Mouse (Mus musculus) heart, adult 2 months (tissue): ENCODE results near the gene Fut9. TPM values are rescaled to one million over a fixed set of nuclear protein-coding genes. Genes with fewer than 3 reads are reported as not detected.

ENCODE experiments used
- DNase-seq, 2 experiments: peaks; one replicate each; pipeline ENCODE4 v3.0.0; 2021
- H3K27ac ChIP-seq: fragments of 200-600 bp; 2 replicates; pipeline ENCODE4 v1.8.1; 2022
- H3K27me3 ChIP-seq: fragments of 200-500 bp; 2 replicates; pipeline ENCODE4 v1.6.1; 2012; ENCODE audit warnings: mild to moderate bottlenecking, low read length, inconsistent platforms, mixed read lengths; ENCODE audit not compliant: control insufficient read depth, insufficient read depth
- H3K36me3 ChIP-seq: fragments of 200-500 bp; 2 replicates; pipeline ENCODE4 v1.6.1; 2012; ENCODE audit warnings: low read length, inconsistent platforms; ENCODE audit not compliant: control insufficient read depth, insufficient read depth
- H3K4me1 ChIP-seq: fragments of 200-500 bp; 2 replicates; pipeline ENCODE4 v1.6.1; 2011; ENCODE audit warnings: low read length; ENCODE audit not compliant: control insufficient read depth, insufficient read depth
- H3K4me3 ChIP-seq: fragments of 200-600 bp; 2 replicates; pipeline ENCODE4 v1.8.1; 2022
- H3K79me2 ChIP-seq: fragments of 200-500 bp; replicated peaks from 2 replicates; pipeline ENCODE4 v1.6.1; 2012; ENCODE audit warnings: mild to moderate bottlenecking, inconsistent platforms, low read length, moderate library complexity, mixed read lengths; ENCODE audit not compliant: control insufficient read depth, insufficient read depth
- H3K9ac ChIP-seq: fragments of 200-500 bp; 2 replicates; pipeline ENCODE4 v1.6.1; 2012; ENCODE audit warnings: low read depth, mild to moderate bottlenecking, control low read depth, inconsistent platforms, low read length, mixed read lengths
- CTCF ChIP-seq: fragments of 200-600 bp; IDR thresholded peaks from 2 replicates; pipeline ENCODE4 v1.8.1; 2022; ENCODE audit warnings: antibody characterized with exemption, mild to moderate bottlenecking, moderate library complexity
- EP300 ChIP-seq: fragments of 200-500 bp; IDR thresholded peaks from 2 replicates; pipeline ENCODE4 v1.6.1; 2011; ENCODE audit warnings: low read depth, low read length, control low read depth; ENCODE audit not compliant: insufficient read depth
- POLR2A ChIP-seq: fragments of 200-500 bp; IDR thresholded peaks from 2 replicates; pipeline ENCODE4 v1.6.1; 2011; ENCODE audit warnings: mild to moderate bottlenecking, low read depth, low read length, control low read depth; ENCODE audit not compliant: insufficient read depth
- WGBS: fragments of 180-500 bp; shearing (Covaris S2); methylation state at CpG from one replicate; pipeline ENCODE4 v1.1.7; 2018; 5-methylcytosine and 5-hydroxymethylcytosine counted together
- intact Hi-C: fragments of 180-260 bp; cut with DNase I; formaldehyde crosslinking; loops from one replicate; pipeline ENCODE4 v1.15.1; 2025
- polyA plus RNA-seq: library from polyadenylated mRNA; depleted of rRNA; stranded (reverse); fragments of >200 nt; gene quantifications from 2 replicates; pipeline ENCODE4 v1.2.3, GENCODE M21; 2012
- total RNA-seq, 2 experiments: library from RNA; stranded (reverse); gene quantifications; 2 replicates each; pipeline ENCODE4 v1.2.3; 2021

Fut9 gene
- total and polyA plus RNA-seq, 3 experiments: 0.02 TPM; not detected in 2

DNA sequence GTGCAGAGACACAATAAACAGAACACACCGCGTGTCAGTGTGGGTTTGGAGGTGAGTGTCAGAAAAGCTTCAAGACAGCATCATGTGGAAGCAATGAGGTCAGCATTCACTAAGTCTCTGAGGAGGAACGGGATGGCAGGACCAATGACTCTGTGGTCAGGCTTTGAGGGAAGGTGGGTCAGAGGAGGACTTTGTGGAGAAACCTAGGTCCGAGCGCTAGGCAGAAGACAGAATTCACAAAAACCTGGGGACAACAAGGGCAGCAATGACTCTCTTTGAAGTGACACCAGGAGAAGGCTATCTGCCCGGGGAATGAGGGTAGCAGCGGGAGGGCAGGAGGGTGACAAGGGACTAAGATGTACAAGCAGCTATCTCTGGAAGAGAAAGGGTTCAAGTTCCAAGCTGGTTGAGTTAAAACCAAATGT is 981 bp downstream of the Fut9 start:
- Histone ChIP-seq H3K4me1 (no peaks in the 10 kb centered on the region), H3K27me3 (no peaks in the 10 kb centered on the region), H3K79me2 (no peaks in the 10 kb centered on the region), H3K4me3 (no peak overlapping the region), H3K36me3 (no peaks in the 10 kb centered on the region), H3K9ac (no peak overlapping the region), H3K27ac (no peak overlapping the region)
- WGBS: 2% methylated on average over 7 of the region's 7 CpGs
- no peak for DNase-seq
- intact Hi-C loops: no loop called here
- TF ChIP-seq CTCF (no peak), EP300 (no peak), POLR2A (no peak)

DNA sequence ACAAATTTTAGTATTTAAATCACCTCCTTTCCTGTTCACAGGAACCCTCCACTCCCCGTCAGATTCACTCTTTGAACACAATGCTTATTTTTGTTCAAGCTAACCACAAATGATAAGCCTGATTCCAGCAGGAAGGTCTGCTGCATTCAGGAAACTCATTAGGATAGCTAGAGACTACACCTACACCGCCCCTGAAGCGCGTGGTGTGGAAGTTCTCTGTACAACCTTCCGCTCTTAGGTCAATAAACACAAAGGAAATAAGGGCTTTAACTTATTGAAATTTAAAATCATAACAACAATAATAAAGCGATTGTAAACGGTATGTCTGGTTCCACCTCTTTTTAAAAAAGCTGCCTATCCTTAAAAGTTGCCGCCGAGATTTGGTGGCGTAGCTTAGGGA is 1.6 kb downstream of the Fut9 start:
- intact Hi-C loops: no loop called here
- no peaks in the 10 kb centered on the region for H3K27me3 ChIP-seq
- TF ChIP-seq CTCF (no peak), POLR2A (no peak), EP300 (no peak)
- WGBS: 16% methylated on average over 10 of the region's 10 CpGs
- H3K9ac ChIP-seq: no peak overlapping the region
- no peak for DNase-seq
- H3K4me1 ChIP-seq: no peaks in the 10 kb centered on the region
- H3K79me2 ChIP-seq: no peaks in the 10 kb centered on the region
- H3K27ac ChIP-seq: no peak overlapping the region
- no peak overlapping the region for H3K4me3 ChIP-seq
- H3K36me3 ChIP-seq: no peaks in the 10 kb centered on the region

DNA sequence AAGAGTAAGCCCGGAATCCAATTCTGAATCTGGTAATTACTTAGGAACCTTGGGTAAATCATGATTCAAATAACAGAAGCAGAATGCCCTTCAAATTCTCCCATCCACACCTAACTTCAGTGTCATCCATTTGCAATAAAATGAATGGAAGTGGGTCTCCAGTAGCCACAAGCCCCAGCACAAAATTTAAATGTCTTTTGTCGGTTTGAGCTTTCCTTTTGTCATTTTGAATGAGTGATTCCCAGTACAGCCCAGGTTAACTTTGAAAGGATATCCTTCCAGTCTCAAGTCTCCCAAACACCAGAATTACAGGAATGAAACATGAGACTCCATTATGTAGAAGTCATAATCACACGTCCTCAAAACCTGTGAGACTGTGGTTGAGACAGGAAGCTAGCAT is 3.9 kb downstream of the Fut9 start:
- H3K4me1 ChIP-seq: no peaks in the 10 kb centered on the region
- H3K4me3 ChIP-seq: no peak overlapping the region
- no peak overlapping the region for H3K27ac ChIP-seq
- no peak for TF ChIP-seq POLR2A
- no peak for TF ChIP-seq EP300
- no peak for TF ChIP-seq CTCF
- intact Hi-C loops: no loop called here
- no peaks in the 10 kb centered on the region for H3K79me2 ChIP-seq
- no peaks in the 10 kb centered on the region for H3K27me3 ChIP-seq
- no peak for DNase-seq
- H3K9ac ChIP-seq: no peak overlapping the region
- 37% methylated on average over 3 of the region's 3 CpGs for WGBS
- H3K36me3 ChIP-seq: no peaks in the 10 kb centered on the region

DNA sequence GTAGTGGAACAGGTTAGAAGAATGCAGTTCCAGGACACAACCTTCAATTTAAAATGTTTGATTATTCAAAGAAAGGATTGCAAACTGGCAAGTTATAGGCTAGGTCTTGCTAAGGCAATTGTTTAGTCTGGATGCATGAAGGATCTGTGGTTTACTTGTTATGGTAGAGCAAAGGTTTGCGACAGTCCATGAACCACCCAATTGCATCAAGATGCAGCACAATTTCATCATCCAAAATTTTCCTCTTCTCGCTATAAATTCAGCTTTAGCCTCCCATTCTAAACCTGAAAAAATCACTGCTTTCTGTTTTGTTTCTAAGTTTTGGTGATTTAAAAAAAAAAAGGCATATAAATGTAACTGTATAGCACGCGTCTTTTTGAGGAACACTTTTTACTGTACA is 14.8 kb downstream of the Fut9 start:
- Histone ChIP-seq H3K79me2 (no peaks in the 10 kb centered on the region), H3K4me3 (no peak overlapping the region), H3K27ac (no peak overlapping the region), H3K27me3 (no peaks in the 10 kb centered on the region), H3K9ac (no peak overlapping the region), H3K36me3 (no peaks in the 10 kb centered on the region), H3K4me1 (no peaks in the 10 kb centered on the region)
- DNase-seq: no peak
- 88% methylated on average over 4 of the region's 4 CpGs for WGBS
- intact Hi-C loops: no loop called here
- TF ChIP-seq EP300 (no peak), POLR2A (no peak), CTCF (no peak)

DNA sequence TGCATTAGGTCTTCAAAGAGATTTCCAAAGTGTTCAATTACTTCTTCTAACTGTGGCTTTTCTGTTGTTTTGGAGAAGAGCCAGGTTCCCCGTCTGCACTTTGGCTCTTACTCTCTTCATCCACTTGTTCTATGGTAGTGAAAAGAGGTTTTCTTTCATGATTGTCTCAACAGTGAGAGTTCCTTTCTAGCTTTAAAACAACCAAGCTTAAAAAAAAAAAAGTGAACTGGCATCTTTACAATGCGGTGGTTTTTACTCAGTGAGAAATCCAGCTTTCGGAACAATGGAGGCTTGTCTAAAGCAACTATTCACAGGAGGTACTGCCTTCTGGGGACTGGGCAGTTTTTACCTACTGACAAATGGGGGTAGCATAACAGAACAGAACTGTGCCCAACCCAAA is 31.4 kb downstream of the Fut9 start:
- Histone ChIP-seq H3K27me3 (no peaks in the 10 kb centered on the region), H3K4me3 (no peak overlapping the region), H3K79me2 (no peaks in the 10 kb centered on the region), H3K36me3 (no peaks in the 10 kb centered on the region), H3K9ac (no peak overlapping the region), H3K4me1 (no peaks in the 10 kb centered on the region), H3K27ac (no peak overlapping the region)
- WGBS: 63% methylated on average over 3 of the region's 3 CpGs
- TF ChIP-seq CTCF: no peak
- no peak for TF ChIP-seq POLR2A
- TF ChIP-seq EP300: no peak
- intact Hi-C loops: no loop called here
- no peak for DNase-seq

DNA sequence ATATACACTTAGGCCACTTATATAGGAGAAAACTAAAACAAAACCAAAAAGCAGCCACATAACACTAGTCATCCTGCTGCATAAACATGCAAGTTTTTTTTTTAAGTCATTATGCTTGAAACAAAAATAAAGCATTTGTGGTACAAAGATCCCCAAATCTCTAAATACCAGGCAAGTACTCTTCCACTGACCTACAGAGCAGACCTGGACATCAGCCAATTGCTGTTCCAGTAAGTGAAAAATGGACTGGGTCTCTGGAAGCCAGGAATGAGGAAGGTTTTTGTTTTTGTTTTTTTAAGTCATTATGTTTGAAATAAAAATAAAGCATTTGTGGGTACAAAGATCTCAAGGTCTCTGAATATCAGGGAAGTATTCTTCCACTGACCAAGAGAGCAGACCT is 37.0 kb downstream of the Fut9 start:
- Histone ChIP-seq H3K27me3 (no peaks in the 10 kb centered on the region), H3K9ac (no peak overlapping the region), H3K4me3 (no peak overlapping the region), H3K36me3 (no peaks in the 10 kb centered on the region), H3K27ac (no peak overlapping the region), H3K79me2 (no peaks in the 10 kb centered on the region), H3K4me1 (no peaks in the 10 kb centered on the region)
- DNase-seq: no peak
- no peak for TF ChIP-seq POLR2A
- no peak for TF ChIP-seq EP300
- TF ChIP-seq CTCF: no peak
- intact Hi-C loops: no loop called here
